Mouse (Mus musculus) kidney, embryonic 16.5 days (tissue): ENCODE data around the gene Cyp26b1. TPM values are rescaled to one million over a fixed set of nuclear protein-coding genes. Genes with fewer than 3 reads are reported as not detected.

Experiments
- ATAC-seq: fragments of 200-750 bp; cut with Nextera tagmentation; 2 replicates; pipeline ENCODE4 v1.8.0; 2017; ENCODE audit warnings: moderate TSS enrichment; ENCODE audit not compliant: low FRiP score, low TSS enrichment
- H3K27ac ChIP-seq: fragments of 300-500 bp; sonication (generic); 2 replicates; pipeline ENCODE4 v1.5.1; 2014; ENCODE audit warnings: low read length
- H3K27me3 ChIP-seq: fragments of 300-500 bp; sonication (generic); 2 replicates; pipeline ENCODE4 v1.6.1; 2014; ENCODE audit warnings: low read length, control low read depth, mixed read lengths; ENCODE audit not compliant: insufficient read depth
- H3K36me3 ChIP-seq: fragments of 300-500 bp; sonication (generic); 2 replicates; pipeline ENCODE4 v1.6.1; 2014; ENCODE audit warnings: low read length, control low read depth, mixed read lengths; ENCODE audit not compliant: insufficient read depth
- H3K4me1 ChIP-seq: fragments of 300-500 bp; sonication (generic); 2 replicates; pipeline ENCODE4 v1.6.1; 2014; ENCODE audit warnings: low read length, control low read depth, mixed read lengths; ENCODE audit not compliant: insufficient read depth
- H3K4me2 ChIP-seq: fragments of 300-500 bp; sonication (generic); replicated peaks from 2 replicates; pipeline ENCODE4 v1.6.1; 2014; ENCODE audit warnings: low read depth, low read length
- H3K4me3 ChIP-seq: fragments of 300-500 bp; sonication (generic); 2 replicates; pipeline ENCODE4 v1.5.1; 2014; ENCODE audit warnings: mild to moderate bottlenecking, low read length
- H3K9ac ChIP-seq: fragments of 300-500 bp; sonication (generic); replicated peaks from 2 replicates; pipeline ENCODE4 v1.6.1; 2014; ENCODE audit warnings: low read length
- H3K9me3 ChIP-seq: fragments of 300-500 bp; sonication (generic); 2 replicates; pipeline ENCODE4 v1.6.1; 2016; ENCODE audit warnings: low read length, control low read depth
- WGBS: fragments of 180-500 bp; shearing (Covaris S2); extraction: QIAGEN DNeasy Blood & Tissue Kit; methylation state at CpG from one replicate; pipeline ENCODE4 v1.1.7; 2014; 5-methylcytosine and 5-hydroxymethylcytosine counted together
- polyA plus RNA-seq: library from polyadenylated mRNA; unstranded; fragments of >200 nt; fragmentation: Nextera tagmentation; extraction: Ambion mirVana; gene quantifications from 2 replicates; pipeline ENCODE4 v1.2.1, GENCODE M21; 2015

Cyp26b1 gene
- polyA plus RNA-seq, 1 experiment from 2014 or later = 4.7 TPM

DNA sequence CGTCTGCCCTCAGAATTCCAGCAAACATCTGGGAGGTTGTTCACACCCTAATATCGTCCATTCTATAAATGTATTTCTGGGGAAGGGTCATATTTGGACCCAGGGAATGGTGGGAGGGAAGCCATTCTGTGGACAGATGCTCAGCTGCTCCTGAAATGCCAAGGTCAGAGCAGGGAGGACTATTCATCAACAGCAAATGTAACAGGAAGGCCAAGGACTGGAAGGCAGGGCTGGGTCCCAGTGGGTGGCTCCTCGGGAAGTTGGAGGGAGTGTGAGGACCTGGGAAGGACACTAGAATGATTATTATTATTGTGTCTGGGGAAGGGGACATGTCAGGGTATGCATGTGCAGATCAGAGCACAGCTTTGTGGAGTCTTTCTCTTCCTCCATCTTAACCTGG, 55.0 kb downstream of the Cyp26b1 start:
- 0 out of 2 replicates have a peak, but pooled peaks cover 8% of the 10 kb centered on the region for H3K27me3 ChIP-seq
- no peak overlapping the region for H3K9ac ChIP-seq
- no peaks in the 10 kb centered on the region for H3K4me1 ChIP-seq
- no peak overlapping the region for H3K4me3 ChIP-seq
- no peak overlapping the region for H3K27ac ChIP-seq
- no peaks in the 10 kb centered on the region for H3K9me3 ChIP-seq
- 68% methylated on average over 3 of the region's 3 CpGs for WGBS
- H3K4me2 ChIP-seq = no peak overlapping the region
- no peak for ATAC-seq
- no peaks in the 10 kb centered on the region for H3K36me3 ChIP-seq

DNA sequence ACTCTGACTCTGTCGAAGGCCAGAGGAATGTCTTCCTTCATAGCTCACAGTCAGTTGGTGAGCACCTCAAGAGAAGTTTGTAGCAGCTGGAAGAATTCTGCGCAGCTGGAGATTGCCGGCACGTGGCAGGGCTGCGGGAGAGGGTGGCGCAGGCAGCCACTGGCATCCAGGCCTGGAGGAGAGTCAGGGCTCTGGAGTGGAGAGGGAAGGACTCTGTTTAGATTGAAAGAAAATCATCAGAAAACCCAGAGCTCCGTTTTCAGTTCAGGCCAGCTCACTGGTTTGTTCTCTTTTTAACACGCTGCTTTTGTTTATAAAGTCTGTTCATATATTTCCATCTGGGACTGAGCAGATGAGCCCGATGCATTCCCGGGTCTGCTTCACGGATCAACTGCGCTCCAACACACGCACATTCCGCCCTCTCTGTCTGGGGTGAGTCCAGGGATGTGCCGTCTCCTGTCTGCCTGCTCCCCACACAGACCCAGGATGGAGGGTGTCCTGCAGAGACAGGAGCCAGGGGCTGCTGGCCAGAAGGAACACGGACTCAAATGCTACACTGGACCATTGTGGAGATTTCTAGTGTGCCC, 56.0 kb downstream of the Cyp26b1 start:
- H3K4me2 ChIP-seq = no peak overlapping the region
- H3K9me3 ChIP-seq = no peaks in the 10 kb centered on the region
- no peak overlapping the region for H3K4me3 ChIP-seq
- no peak for ATAC-seq
- no peaks in the 10 kb centered on the region for H3K4me1 ChIP-seq
- H3K27me3 ChIP-seq = 0 out of 2 replicates have a peak, but pooled peaks cover 6% of the 10 kb centered on the region
- 59% methylated on average over 16 of the region's 16 CpGs for WGBS
- H3K9ac ChIP-seq = no peak overlapping the region
- no peaks in the 10 kb centered on the region for H3K36me3 ChIP-seq
- H3K27ac ChIP-seq = no peak overlapping the region

DNA sequence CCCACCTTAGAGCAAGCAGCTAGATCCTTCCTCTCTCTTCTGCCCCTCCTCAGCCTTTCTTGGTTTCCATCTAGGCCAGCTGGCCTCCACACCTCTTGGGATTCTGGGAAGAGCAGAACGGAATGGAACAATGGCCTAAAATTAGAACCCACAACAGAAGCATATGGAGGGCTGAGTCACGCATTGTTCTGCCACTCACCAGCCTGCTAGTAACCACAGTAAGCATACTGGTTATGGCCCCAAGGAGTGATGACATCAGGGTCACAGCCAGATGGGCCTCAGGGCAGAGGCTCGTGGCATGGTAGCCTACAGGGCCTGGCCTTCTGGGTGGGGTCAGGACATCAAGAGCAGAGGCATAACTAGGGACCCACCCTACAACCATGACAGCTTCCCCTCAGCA, 58.8 kb downstream of the Cyp26b1 start:
- WGBS = 78% methylated on average over 3 of the region's 3 CpGs
- Histone ChIP-seq H3K9ac (no peak overlapping the region), H3K4me2 (no peak overlapping the region), H3K4me3 (no peak overlapping the region), H3K4me1 (no peaks in the 10 kb centered on the region), H3K36me3 (no peaks in the 10 kb centered on the region), H3K27me3 (0 out of 2 replicates have a peak, but pooled peaks cover 4% of the 10 kb centered on the region), H3K9me3 (no peaks in the 10 kb centered on the region), H3K27ac (no peak overlapping the region)
- ATAC-seq = no peak

DNA sequence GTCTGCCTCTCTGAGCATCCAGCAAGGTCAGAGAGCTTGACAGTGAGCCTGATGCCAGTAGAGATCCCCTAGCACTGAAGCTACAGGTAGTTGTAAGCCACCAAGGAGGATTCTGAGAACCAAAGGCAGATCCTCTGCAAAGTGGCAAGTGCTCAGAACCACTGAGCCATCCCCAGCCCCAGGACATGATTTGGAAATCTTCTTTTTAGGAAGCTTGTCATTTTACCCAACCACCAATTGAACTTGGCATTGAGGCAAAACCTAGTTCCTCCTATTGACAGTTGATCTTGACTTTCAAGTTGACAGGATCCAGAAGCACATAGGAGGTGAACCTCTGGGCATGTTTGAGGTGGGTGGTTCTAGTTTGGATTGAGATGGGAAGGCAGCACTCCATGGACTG, 63.8 kb downstream of the Cyp26b1 start:
- H3K4me2 ChIP-seq = no peak overlapping the region
- ATAC-seq = no peak

DNA sequence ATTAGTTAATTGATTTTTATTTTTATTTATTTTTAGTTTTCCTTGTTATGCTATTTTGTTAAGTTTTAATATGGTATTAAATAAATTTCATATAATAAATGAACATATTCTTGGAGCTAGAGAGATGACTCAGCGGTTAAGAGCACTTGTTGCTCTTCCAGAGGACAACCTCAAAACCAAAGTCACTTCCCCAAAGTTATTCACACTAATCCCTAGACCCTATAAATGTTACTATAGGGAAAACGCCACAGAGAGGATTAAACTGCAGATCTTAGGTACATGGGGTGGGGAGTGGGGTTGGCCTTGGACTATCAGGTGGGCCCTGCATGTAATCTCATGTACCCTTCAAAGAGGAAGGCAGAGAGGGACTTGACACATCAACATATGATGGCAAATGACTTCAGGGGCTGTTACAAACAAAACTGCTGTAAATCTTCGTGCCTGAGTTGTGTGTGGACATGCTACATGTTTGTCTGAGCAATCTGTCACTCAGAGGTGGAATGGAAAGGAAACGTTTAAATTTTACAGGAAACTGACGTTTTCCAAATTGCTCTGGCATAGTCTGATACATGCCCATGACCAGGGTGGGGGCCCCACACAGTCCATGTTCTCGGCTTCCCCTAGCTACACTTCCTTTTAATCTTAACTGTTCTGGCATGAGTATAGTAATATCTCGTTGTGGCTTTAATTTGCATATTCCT, 68.7 kb downstream of the Cyp26b1 start:
- H3K9me3 ChIP-seq = no peaks in the 10 kb centered on the region
- WGBS = 72% methylated on average over 7 of the region's 7 CpGs
- H3K36me3 ChIP-seq = no peaks in the 10 kb centered on the region

More for the DNA sequence above, 63.8 kb downstream of the Cyp26b1 start:
- Histone ChIP-seq H3K4me1 (no peaks in the 10 kb centered on the region), H3K27ac (no peak overlapping the region), H3K9me3 (no peaks in the 10 kb centered on the region), H3K9ac (no peak overlapping the region), H3K4me3 (no peak overlapping the region), H3K27me3 (no peaks in the 10 kb centered on the region), H3K36me3 (no peaks in the 10 kb centered on the region)

More for the DNA sequence above, 68.7 kb downstream of the Cyp26b1 start:
- ATAC-seq = no peak
- Histone ChIP-seq H3K4me1 (no peaks in the 10 kb centered on the region), H3K27me3 (no peaks in the 10 kb centered on the region), H3K27ac (no peak overlapping the region), H3K9ac (no peak overlapping the region), H3K4me2 (no peak overlapping the region), H3K4me3 (no peak overlapping the region)
